Mouse (Mus musculus) thymus, postnatal 0 days (tissue): ENCODE results near the gene Pycr1. TPM values are rescaled to one million over a fixed set of nuclear protein-coding genes. Genes with fewer than 3 reads are reported as not detected.
A peak's percentile ranks its signal among the peaks of the same experiment; 100 is the strongest.
"Not testable (repeated sequence)": the region's sequence is repeated elsewhere in the genome, so short reads cannot be mapped to it uniquely, and the experiment has no call there.

Experiments used
- DNase-seq: peaks from one replicate; pipeline ENCODE4 v3.0.0-alpha.2; 2015; ENCODE audit warnings: low spot score
- polyA plus RNA-seq: library from polyadenylated mRNA; unstranded; fragments of >200 nt; fragmentation: Nextera tagmentation; extraction: Ambion mirVana; gene quantifications from 2 replicates; pipeline ENCODE4 v1.2.1, GENCODE M21; 2015

The Pycr1 gene
- polyA plus RNA-seq, result 1.7 and 2.9 TPM in 2 replicates

GRCm38 (mm10) chr11:120643601-120643987, at the start of gene Pycr1:
TSS of gene Pycr1 (minus strand) at chr11:120643769.
- peak; percentile 94 for DNase-seq

GRCm38 (mm10) chr11:120692471-120693011, 49.0 kb upstream of the Pycr1 start:
- DNase-seq, result no peak

GRCm38 (mm10) chr11:120689365-120689764, 45.8 kb upstream of the Pycr1 start:
- DNase-seq, result no peak

GRCm38 (mm10) chr11:120686650-120687272, 43.2 kb upstream of the Pycr1 start:
- no peak for DNase-seq

- no peak for DNase-seq
These were observed 41.1 kb upstream of the Pycr1 start for GRCm38 (mm10) chr11:120684660-120685059.

- no peak for DNase-seq
These were observed 40.5 kb upstream of the Pycr1 start for GRCm38 (mm10) chr11:120684086-120684485.

GRCm38 (mm10) chr11:120683536-120683935, 40.0 kb upstream of the Pycr1 start:
- no peak for DNase-seq

- DNase-seq, result no peak
These were observed 39.1 kb upstream of the Pycr1 start for GRCm38 (mm10) chr11:120682683-120683082.

GRCm38 (mm10) chr11:120679909-120680308, 36.3 kb upstream of the Pycr1 start:
- no peak for DNase-seq

GRCm38 (mm10) chr11:120676951-120677350, 33.4 kb upstream of the Pycr1 start:
- DNase-seq, result no peak

GRCm38 (mm10) chr11:120675875-120676274, 32.3 kb upstream of the Pycr1 start:
- not testable (repeated sequence) for DNase-seq

GRCm38 (mm10) chr11:120673594-120674122, 30.1 kb upstream of the Pycr1 start:
- no peak for DNase-seq

- peak; percentile 96 for DNase-seq
These were observed 29.4 kb upstream of the Pycr1 start, which contains the start of gene Aspscr1 for GRCm38 (mm10) chr11:120672687-120673593. TSS of gene Aspscr1 (plus strand) at chr11:120672973.

GRCm38 (mm10) chr11:120666617-120667016, 23.0 kb upstream of the Pycr1 start:
- no peak for DNase-seq

GRCm38 (mm10) chr11:120665406-120665805, 21.8 kb upstream of the Pycr1 start:
- DNase-seq, result no peak

- DNase-seq, result no peak
These were observed 20.1 kb upstream of the Pycr1 start for GRCm38 (mm10) chr11:120663714-120664113.

- no peak for DNase-seq
These were observed 19.2 kb upstream of the Pycr1 start for GRCm38 (mm10) chr11:120662759-120663158.

GRCm38 (mm10) chr11:120661076-120661460, 17.5 kb upstream of the Pycr1 start, which contains the start of gene Notum:
TSS of gene Notum (minus strand) at chr11:120661175.
- DNase-seq, result no peak

- DNase-seq, result peak; percentile 22
These were observed 16.9 kb upstream of the Pycr1 start for GRCm38 (mm10) chr11:120660301-120661075.

- DNase-seq, result no peak
These were observed 16.1 kb upstream of the Pycr1 start for GRCm38 (mm10) chr11:120659509-120660300.
